Mouse (Mus musculus) cortical plate, adult 2 months (tissue): ENCODE results near the gene Ephb1. TPM values are rescaled to one million over a fixed set of nuclear protein-coding genes. Genes with fewer than 3 reads are reported as not detected.

Experiments
- H3K27ac ChIP-seq: fragments of 200-500 bp; 2 replicates; pipeline ENCODE4 v1.5.1; 2012; ENCODE audit warnings: low read length, control low read depth, inconsistent platforms; ENCODE audit not compliant: insufficient read depth
- H3K4me1 ChIP-seq: fragments of 200-500 bp; 2 replicates; pipeline ENCODE4 v1.6.1; 2011; ENCODE audit warnings: low read length; ENCODE audit not compliant: control insufficient read depth, insufficient read depth
- H3K4me3 ChIP-seq: fragments of 200-500 bp; 2 replicates; pipeline ENCODE4 v1.5.1; 2011; ENCODE audit warnings: mild to moderate bottlenecking, low read length, control low read depth; ENCODE audit not compliant: insufficient read depth
- CTCF ChIP-seq: fragments of 200-500 bp; IDR thresholded peaks from 2 replicates; pipeline ENCODE4 v1.5.1; 2011; ENCODE audit warnings: mild to moderate bottlenecking, control low read depth, low read length; ENCODE audit not compliant: insufficient read depth; ENCODE audit errors: extremely low read depth
- POLR2A ChIP-seq: fragments of 200-500 bp; IDR thresholded peaks from 2 replicates; pipeline ENCODE4 v1.6.1; 2011; ENCODE audit warnings: mild to moderate bottlenecking, low read length, control low read depth; ENCODE audit not compliant: insufficient read depth; ENCODE audit errors: extremely low read depth
- polyA plus RNA-seq: library from polyadenylated mRNA; depleted of rRNA; stranded (reverse); fragments of >200 nt; gene quantifications from 2 replicates; pipeline ENCODE4 v1.2.3, GENCODE M21; 2012

The Ephb1 gene
- polyA plus RNA-seq, 1 experiment = 30.8 TPM

GRCm38 (mm10) chr9:102240215-102240614 lies 114.3 kb downstream of the Ephb1 start:
- Histone ChIP-seq H3K4me1 (peaks cover 2% of the 10 kb centered on the region; the same call in 1 of the 2 replicates), H3K4me3 (no peak overlapping the region), H3K27ac (no peak overlapping the region)
- no peak for TF ChIP-seq CTCF

- Histone ChIP-seq H3K4me3 (no peak overlapping the region), H3K4me1 (no peaks in the 10 kb centered on the region), H3K27ac (no peak overlapping the region)
- TF ChIP-seq CTCF (no peak), POLR2A (no peak)
Observed at GRCm38 (mm10) chr9:102235444-102235951, 119.0 kb downstream of the Ephb1 start.

- Histone ChIP-seq H3K4me1 (no peaks in the 10 kb centered on the region), H3K4me3 (no peak overlapping the region), H3K27ac (no peak overlapping the region)
- TF ChIP-seq CTCF = no peak
- no peak for TF ChIP-seq POLR2A
Observed at GRCm38 (mm10) chr9:102231248-102231647, 123.2 kb downstream of the Ephb1 start.

GRCm38 (mm10) chr9:102216746-102217566 lies 137.5 kb downstream of the Ephb1 start:
- Histone ChIP-seq H3K27ac (no peak overlapping the region), H3K4me3 (no peak overlapping the region), H3K4me1 (peaks cover 3% of the 10 kb centered on the region; the same call in 1 of the 2 replicates)
- no peak for TF ChIP-seq POLR2A

- TF ChIP-seq POLR2A (no peak), CTCF (no peak)
- H3K27ac ChIP-seq = no peak overlapping the region
- H3K4me3 ChIP-seq = no peak overlapping the region
- peaks cover 5% of the 10 kb centered on the region for H3K4me1 ChIP-seq
Observed at GRCm38 (mm10) chr9:102212036-102212383, 142.5 kb downstream of the Ephb1 start.

GRCm38 (mm10) chr9:102211296-102212035 lies 143.0 kb downstream of the Ephb1 start:
- Histone ChIP-seq H3K27ac (no peak overlapping the region), H3K4me3 (no peak overlapping the region), H3K4me1 (peaks cover 5% of the 10 kb centered on the region)
- no peak for TF ChIP-seq POLR2A
- TF ChIP-seq CTCF = no peak

- no peak overlapping the region for H3K27ac ChIP-seq
- TF ChIP-seq CTCF (no peak), POLR2A (no peak)
- no peak overlapping the region for H3K4me3 ChIP-seq
- no peaks in the 10 kb centered on the region for H3K4me1 ChIP-seq
Observed at GRCm38 (mm10) chr9:102205518-102205917, 149.0 kb downstream of the Ephb1 start.

- no peak overlapping the region for H3K27ac ChIP-seq
- H3K4me1 ChIP-seq = no peaks in the 10 kb centered on the region
- H3K4me3 ChIP-seq = no peak overlapping the region
- TF ChIP-seq POLR2A = no peak
- TF ChIP-seq CTCF = no peak
Observed at GRCm38 (mm10) chr9:102201867-102202266, 152.6 kb downstream of the Ephb1 start.

- Histone ChIP-seq H3K4me1 (no peaks in the 10 kb centered on the region), H3K4me3 (no peak overlapping the region), H3K27ac (no peak overlapping the region)
- TF ChIP-seq CTCF (no peak), POLR2A (no peak)
Observed at GRCm38 (mm10) chr9:102196856-102197255, 157.6 kb downstream of the Ephb1 start.

- H3K27ac ChIP-seq = 0 out of 2 replicates have a peak overlapping the region, but pooled peaks have one; percentile 60
- H3K4me3 ChIP-seq = no peak overlapping the region
- no peaks in the 10 kb centered on the region for H3K4me1 ChIP-seq
- TF ChIP-seq POLR2A = no peak
- no peak for TF ChIP-seq CTCF
Observed at GRCm38 (mm10) chr9:102194063-102194462, 160.4 kb downstream of the Ephb1 start.
